Mouse (Mus musculus) fibroblast of lung, adult 2 months (primary cell): ENCODE data around the gene Catsper2.

ENCODE experiments used
- DNase-seq: peaks from one replicate; pipeline ENCODE4 v3.0.0-alpha.2; 2011; ENCODE audit warnings: low read depth

The Catsper2 gene

GRCm38 (mm10) chr2:121413387-121414042, at the start of gene Catsper2, which contains the start of gene Pdia3:
Catsper2 (minus strand) TSS chr2:121413792.
Pdia3 (plus strand) TSS chr2:121413775.
- DNase-seq: peak; percentile 84

GRCm38 (mm10) chr2:121460071-121460470, 46.5 kb upstream of the Catsper2 start:
- DNase-seq: no peak

- DNase-seq: peak; percentile 53
These were observed 43.4 kb upstream of the Catsper2 start, which contains the start of gene Serinc4 for GRCm38 (mm10) chr2:121456692-121457642. Serinc4 (minus strand) TSS chr2:121456781.

- DNase-seq: no peak
These were observed 41.9 kb upstream of the Catsper2 start for GRCm38 (mm10) chr2:121455534-121455933.

- no peak for DNase-seq
These were observed 40.3 kb upstream of the Catsper2 start for GRCm38 (mm10) chr2:121453917-121454316.

- DNase-seq: no peak
These were observed 39.4 kb upstream of the Catsper2 start, which contains the start of gene Hypk for GRCm38 (mm10) chr2:121452990-121453389. Hypk (plus strand) TSS chr2:121453290.

- no peak for DNase-seq
These were observed 38.8 kb upstream of the Catsper2 start for GRCm38 (mm10) chr2:121452361-121452760.

- DNase-seq: no peak
These were observed 36.5 kb upstream of the Catsper2 start for GRCm38 (mm10) chr2:121450093-121450492.

- DNase-seq: no peak
These were observed 36.0 kb upstream of the Catsper2 start for GRCm38 (mm10) chr2:121449545-121450011.

- peak; percentile 96 for DNase-seq
These were observed 35.3 kb upstream of the Catsper2 start, which contains the start of gene Serf2 for GRCm38 (mm10) chr2:121448739-121449535. Serf2 (plus strand) TSS chr2:121449195.

- peak; percentile 43 for DNase-seq
These were observed 34.5 kb upstream of the Catsper2 start for GRCm38 (mm10) chr2:121448136-121448535.

- DNase-seq: no peak
These were observed 33.4 kb upstream of the Catsper2 start for GRCm38 (mm10) chr2:121447006-121447405.

GRCm38 (mm10) chr2:121446506-121446905, 32.9 kb upstream of the Catsper2 start:
- DNase-seq: no peak

GRCm38 (mm10) chr2:121445117-121445516, 31.5 kb upstream of the Catsper2 start:
- no peak for DNase-seq

GRCm38 (mm10) chr2:121444178-121444577, 30.6 kb upstream of the Catsper2 start, which contains the start of gene Ell3:
Ell3 (minus strand) TSS chr2:121444278.
- DNase-seq: no peak

- no peak for DNase-seq
These were observed 29.4 kb upstream of the Catsper2 start for GRCm38 (mm10) chr2:121443068-121443349.

GRCm38 (mm10) chr2:121442259-121443067, 28.9 kb upstream of the Catsper2 start:
- no peak for DNase-seq

GRCm38 (mm10) chr2:121441800-121442199, 28.2 kb upstream of the Catsper2 start:
- no peak for DNase-seq

- no peak for DNase-seq
These were observed 27.4 kb upstream of the Catsper2 start for GRCm38 (mm10) chr2:121440834-121441605.

- no peak for DNase-seq
These were observed 26.2 kb upstream of the Catsper2 start for GRCm38 (mm10) chr2:121439746-121440145.
